Mouse (Mus musculus) embryonic facial prominence, embryonic 13.5 days (tissue): ENCODE measurements around the gene Casz1. TPM values are rescaled to one million over a fixed set of nuclear protein-coding genes. Genes with fewer than 3 reads are reported as not detected.

Experiments used
- ATAC-seq: fragments of 200-750 bp; cut with Nextera tagmentation; 2 replicates; pipeline ENCODE4 v1.8.0; 2017; ENCODE audit warnings: low read depth; ENCODE audit not compliant: insufficient number of reproducible peaks, insufficient read depth, low FRiP score, low TSS enrichment
- H3K27ac ChIP-seq: fragments of 300-500 bp; sonication (generic); 2 replicates; pipeline ENCODE4 v1.5.1; 2015; ENCODE audit warnings: moderate library complexity, mild to moderate bottlenecking, inconsistent platforms
- H3K27me3 ChIP-seq: fragments of 300-500 bp; sonication (generic); 2 replicates; pipeline ENCODE4 v1.6.1; 2015; ENCODE audit warnings: mild to moderate bottlenecking, inconsistent platforms
- H3K36me3 ChIP-seq: fragments of 300-500 bp; sonication (generic); 2 replicates; pipeline ENCODE4 v1.6.1; 2015; ENCODE audit warnings: mild to moderate bottlenecking, inconsistent platforms
- H3K4me1 ChIP-seq: fragments of 300-500 bp; sonication (generic); 2 replicates; pipeline ENCODE4 v1.6.1; 2015; ENCODE audit warnings: inconsistent platforms
- H3K4me2 ChIP-seq: fragments of 300-500 bp; sonication (generic); 2 replicates; pipeline ENCODE4 v1.6.1; 2015; ENCODE audit warnings: moderate library complexity, mild to moderate bottlenecking, inconsistent platforms
- H3K4me3 ChIP-seq: fragments of 300-500 bp; sonication (generic); 2 replicates; pipeline ENCODE4 v1.5.1; 2015; ENCODE audit warnings: mild to moderate bottlenecking, inconsistent platforms
- H3K9ac ChIP-seq: fragments of 300-500 bp; sonication (generic); 2 replicates; pipeline ENCODE4 v1.6.1; 2015; ENCODE audit warnings: mild to moderate bottlenecking, inconsistent platforms
- H3K9me3 ChIP-seq: fragments of 300-500 bp; sonication (generic); 2 replicates; pipeline ENCODE4 v1.6.1; 2016; ENCODE audit warnings: inconsistent platforms
- WGBS: fragments of 180-500 bp; shearing (Covaris S2); methylation state at CpG from one replicate; pipeline ENCODE4 v1.1.7; 2015; ENCODE audit warnings: mixed read lengths; 5-methylcytosine and 5-hydroxymethylcytosine counted together
- polyA plus RNA-seq: library from polyadenylated mRNA; unstranded; fragments of >200 nt; fragmentation: Nextera tagmentation; extraction: Ambion mirVana; gene quantifications from 2 replicates; pipeline ENCODE4 v1.2.1, GENCODE M21; 2015

The Casz1 gene
- 4.0 and 4.2 TPM in 2 replicates for polyA plus RNA-seq

DNA sequence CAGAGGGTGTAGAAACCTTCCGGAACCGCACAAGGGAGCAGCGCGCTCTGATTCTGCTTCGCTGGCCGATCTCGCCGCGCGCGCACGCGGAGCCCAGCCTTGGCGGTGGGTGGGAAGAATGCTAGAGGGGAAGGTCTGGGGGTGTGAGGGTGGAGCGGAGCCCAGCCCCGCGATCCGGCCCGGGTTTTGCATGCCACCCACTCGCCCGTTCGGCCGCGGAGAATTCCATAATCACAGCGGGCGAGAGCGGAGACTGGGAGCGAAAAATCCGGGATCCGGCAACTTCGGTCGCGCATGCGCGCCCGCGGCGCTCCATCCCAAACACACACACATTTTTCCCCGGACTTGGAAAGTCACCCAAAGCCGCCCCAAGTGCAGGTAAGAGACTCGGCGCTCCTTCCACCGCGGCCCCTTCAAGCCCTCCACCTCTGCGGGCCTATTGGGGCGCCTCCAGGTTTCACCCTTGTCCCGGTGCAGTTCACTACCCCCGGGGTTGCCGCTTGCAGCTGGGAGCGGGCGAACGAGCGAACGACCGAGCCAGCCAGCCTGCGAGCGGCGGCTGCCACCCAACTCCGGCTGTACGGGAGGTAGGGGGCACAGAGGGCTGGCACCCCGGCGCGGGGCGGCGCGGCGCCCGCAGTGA lies at the start of gene Casz1:
TSS of gene Casz1 (plus strand) at position 293 of the 643 bp plus-strand sequence.
- H3K27me3 ChIP-seq: peaks cover 91% of the 10 kb centered on the region

DNA sequence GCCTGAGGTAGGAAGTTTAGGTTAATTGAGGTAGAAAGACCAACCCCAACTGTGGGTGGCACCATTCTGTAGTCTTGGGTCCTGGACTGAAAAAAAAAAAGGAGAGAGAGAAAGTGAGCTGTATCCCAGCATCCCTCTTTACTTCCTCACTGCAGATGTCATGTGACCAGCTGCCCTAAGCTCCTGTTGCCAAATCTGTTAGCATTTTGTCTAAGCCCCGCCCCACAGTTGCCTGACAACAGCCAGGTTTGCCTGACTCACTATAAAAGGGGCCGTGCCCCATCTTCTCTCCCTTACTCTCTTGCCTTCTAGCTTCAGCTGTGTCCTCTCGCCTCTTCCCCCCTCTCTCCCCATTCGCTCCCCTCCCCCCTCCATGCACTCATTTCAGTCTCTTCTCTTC lies 45.4 kb upstream of the Casz1 start:
- 28% methylated on average over 4 of the region's 4 CpGs for WGBS
- Histone ChIP-seq H3K4me3 (no peak overlapping the region), H3K36me3 (no peaks in the 10 kb centered on the region), H3K4me1 (no peaks in the 10 kb centered on the region), H3K27me3 (no peaks in the 10 kb centered on the region), H3K9me3 (no peaks in the 10 kb centered on the region; the same call in 1 of the 2 replicates), H3K27ac (no peak overlapping the region), H3K4me2 (no peak overlapping the region), H3K9ac (no peak overlapping the region)
- no peak for ATAC-seq

More for the DNA sequence above, at the start of gene Casz1:
- Histone ChIP-seq H3K9me3 (no peaks in the 10 kb centered on the region), H3K4me1 (peaks cover 30% of the 10 kb centered on the region), H3K4me2 (peak within 1 kb of the TSS; percentile 99), H3K36me3 (no peaks in the 10 kb centered on the region), H3K4me3 (peak within 1 kb of the TSS; percentile 61), H3K27ac (no peak within 1 kb of the TSS), H3K9ac (peak within 1 kb of the TSS; percentile 72)
- peak; percentile 73 for ATAC-seq
- under 1% methylated on average over 68 of the region's 68 CpGs for WGBS

DNA sequence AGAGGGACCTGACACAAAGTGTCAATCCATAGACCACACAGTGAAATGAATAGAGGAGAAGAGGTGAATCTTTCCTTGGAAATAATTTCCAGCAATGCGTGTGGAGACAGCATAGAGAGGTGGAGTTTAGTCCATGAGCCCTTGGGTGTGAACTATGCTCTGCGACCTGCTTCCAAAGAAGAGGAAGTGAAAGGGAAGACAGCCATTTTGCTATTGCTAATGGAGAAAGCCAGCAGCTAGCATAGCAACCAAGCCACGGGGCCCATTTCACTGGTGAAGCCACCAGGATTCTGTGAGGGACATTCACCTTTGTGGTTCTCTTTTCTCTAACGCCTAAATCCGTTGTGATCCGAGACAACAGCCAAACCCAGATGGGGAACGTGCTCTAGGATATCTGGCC lies 44.1 kb upstream of the Casz1 start:
- no peaks in the 10 kb centered on the region for H3K36me3 ChIP-seq
- no peaks in the 10 kb centered on the region for H3K4me1 ChIP-seq
- 89% methylated on average over 7 of the region's 7 CpGs for WGBS
- no peak overlapping the region for H3K4me2 ChIP-seq
- H3K27ac ChIP-seq: no peak overlapping the region
- ATAC-seq: no peak
- no peak overlapping the region for H3K4me3 ChIP-seq
- H3K9ac ChIP-seq: no peak overlapping the region
- no peaks in the 10 kb centered on the region for H3K27me3 ChIP-seq
- no peaks in the 10 kb centered on the region; the same call in 1 of the 2 replicates for H3K9me3 ChIP-seq

DNA sequence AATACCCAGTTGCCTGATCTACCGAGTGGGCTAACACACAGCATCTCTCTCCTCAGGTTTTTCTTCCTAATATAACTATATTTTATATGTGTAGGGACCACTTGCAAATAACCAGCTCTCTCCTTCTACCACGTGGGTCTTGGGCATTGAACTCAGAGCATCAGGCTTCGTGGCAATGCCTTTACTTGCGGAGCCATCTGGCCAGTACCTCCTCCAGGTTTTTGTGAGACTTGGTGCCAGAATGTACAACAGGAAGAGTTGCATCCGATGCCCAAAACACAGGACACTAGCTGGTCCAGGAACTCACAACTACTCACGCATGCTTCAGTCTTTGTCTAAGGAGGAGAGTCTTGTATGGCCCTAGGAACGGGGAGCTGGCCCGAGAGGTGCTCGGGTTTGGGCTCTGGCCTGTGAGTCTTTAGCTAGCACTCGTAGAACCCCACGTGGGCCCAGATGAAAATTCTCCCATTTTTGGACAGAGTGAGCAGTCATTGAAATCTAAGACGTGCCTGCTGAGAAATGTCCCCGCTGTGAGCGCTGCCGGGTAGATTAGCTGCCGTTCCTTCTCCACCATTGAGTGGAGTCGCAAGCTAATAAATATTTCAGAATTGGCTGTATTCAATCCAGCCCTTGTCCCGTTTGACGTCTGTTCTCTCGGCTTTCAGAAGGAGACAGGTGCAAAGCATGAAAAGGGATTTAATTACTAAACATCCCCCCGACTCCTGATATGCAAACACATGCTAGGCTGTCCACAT lies 38.0 kb upstream of the Casz1 start:
- Histone ChIP-seq H3K4me2 (no peak overlapping the region), H3K9me3 (no peaks in the 10 kb centered on the region), H3K36me3 (no peaks in the 10 kb centered on the region), H3K4me3 (no peak overlapping the region), H3K27me3 (peaks cover 31% of the 10 kb centered on the region), H3K9ac (no peak overlapping the region), H3K27ac (no peak overlapping the region), H3K4me1 (peaks cover 12% of the 10 kb centered on the region)
- 57% methylated on average over 21 of the region's 21 CpGs for WGBS
- no peak for ATAC-seq

DNA sequence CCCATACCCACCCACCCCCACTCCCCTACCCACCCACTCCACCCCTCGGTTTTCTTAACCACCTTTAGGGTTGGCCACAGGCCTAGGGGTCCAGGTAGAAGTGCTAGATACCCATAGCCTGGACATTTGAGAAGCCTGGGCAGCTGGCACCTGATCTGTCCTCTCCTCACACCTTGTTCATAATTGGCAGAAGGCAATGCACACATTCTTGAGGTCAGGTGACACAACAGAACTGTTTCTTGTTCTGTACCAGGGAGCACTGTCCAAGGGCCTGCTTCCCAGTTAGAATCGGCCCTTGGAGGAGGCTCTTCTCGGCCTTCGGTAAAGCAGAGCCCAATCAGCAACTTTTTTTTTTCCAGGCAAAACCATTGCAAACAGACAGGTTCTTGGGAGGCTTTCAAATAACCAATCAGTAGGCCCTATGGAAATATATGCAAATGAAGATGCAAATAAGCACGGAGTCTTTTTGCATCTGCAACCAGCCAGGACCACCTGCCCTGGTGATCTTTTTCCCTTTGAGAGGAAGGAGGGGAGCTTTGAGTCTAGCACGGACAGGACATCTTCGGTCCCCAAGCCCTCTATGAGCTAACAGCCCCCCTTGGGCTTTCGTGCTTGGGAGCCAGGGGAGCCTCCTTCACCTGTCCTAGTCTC lies 36.4 kb upstream of the Casz1 start:
- Histone ChIP-seq H3K4me1 (peaks cover 21% of the 10 kb centered on the region), H3K4me2 (no peak overlapping the region), H3K27me3 (peaks cover 47% of the 10 kb centered on the region), H3K27ac (no peak overlapping the region), H3K4me3 (no peak overlapping the region), H3K9me3 (no peaks in the 10 kb centered on the region), H3K9ac (no peak overlapping the region), H3K36me3 (no peaks in the 10 kb centered on the region)
- 42% methylated on average over 8 of the region's 8 CpGs for WGBS
- ATAC-seq: no peak

DNA sequence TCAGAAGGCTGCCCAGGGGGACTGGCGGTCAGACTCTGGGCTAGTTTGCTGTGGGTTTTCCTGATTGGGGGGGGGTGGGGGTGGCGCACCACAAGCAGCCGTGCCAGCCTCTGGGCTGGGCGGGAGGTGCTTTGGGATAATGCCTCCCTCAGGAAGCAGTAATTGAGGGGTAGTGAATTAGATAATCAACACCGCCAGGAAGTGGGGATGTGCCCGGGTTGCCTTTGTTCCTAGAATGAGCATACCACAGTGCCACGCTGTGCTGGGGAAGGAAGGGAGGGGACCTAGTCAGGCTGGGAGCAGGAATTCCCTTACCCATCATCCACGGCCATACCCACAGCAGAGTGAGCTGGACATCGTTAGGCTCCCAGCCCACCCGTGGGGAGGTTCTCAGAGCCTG lies 35.6 kb upstream of the Casz1 start:
- WGBS: 62% methylated on average over 10 of the region's 10 CpGs
- H3K36me3 ChIP-seq: no peaks in the 10 kb centered on the region
- no peak overlapping the region for H3K4me2 ChIP-seq
- ATAC-seq: no peak
- H3K9me3 ChIP-seq: no peaks in the 10 kb centered on the region
- no peak overlapping the region for H3K27ac ChIP-seq
- peaks cover 21% of the 10 kb centered on the region for H3K4me1 ChIP-seq
- H3K4me3 ChIP-seq: no peak overlapping the region
- peaks cover 55% of the 10 kb centered on the region for H3K27me3 ChIP-seq
- H3K9ac ChIP-seq: no peak overlapping the region

DNA sequence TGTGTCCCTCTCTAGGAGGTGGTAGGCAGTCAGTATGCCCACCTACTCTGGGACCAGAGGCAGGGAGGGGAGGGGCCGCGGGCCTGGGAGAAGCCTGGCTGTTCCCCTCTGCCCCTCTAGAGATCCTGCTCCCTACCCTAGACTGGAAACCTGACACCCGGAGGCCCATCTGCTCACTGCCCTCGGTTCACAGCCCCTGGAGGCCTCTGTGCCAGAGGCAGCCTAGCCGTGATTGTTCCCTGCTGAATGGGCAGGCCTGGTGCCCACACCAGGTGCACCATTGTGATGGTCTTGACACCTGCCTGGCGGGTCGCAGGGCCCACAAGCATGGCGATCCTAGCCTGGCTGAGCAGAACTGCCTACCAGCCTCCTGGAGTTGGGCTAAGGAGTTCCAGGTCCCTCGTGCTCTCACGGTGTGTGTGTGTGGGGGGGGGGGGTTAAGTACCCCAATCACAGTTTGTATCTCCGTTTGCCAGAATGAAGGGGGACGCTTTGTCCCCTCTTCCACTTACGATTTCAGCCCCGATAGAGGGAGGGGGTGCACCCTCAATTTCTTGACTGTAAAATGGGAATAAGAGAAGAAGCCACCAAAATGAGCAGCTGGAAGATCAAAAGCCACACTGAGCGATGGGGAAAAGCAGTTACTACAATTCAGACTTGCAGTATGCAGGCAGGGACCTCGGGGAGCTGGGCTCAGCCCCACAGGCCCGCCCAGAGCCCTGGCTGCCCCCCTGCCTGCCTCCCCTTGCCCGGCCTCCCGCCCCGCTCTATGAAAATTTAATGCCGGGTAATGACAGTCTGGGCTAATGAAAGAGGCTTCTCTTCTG lies 33.4 kb upstream of the Casz1 start:
- 0 out of 2 replicates have a peak overlapping the region, but pooled peaks have one; percentile 7 for H3K9ac ChIP-seq
- H3K27ac ChIP-seq: no peak overlapping the region
- no peaks in the 10 kb centered on the region for H3K36me3 ChIP-seq
- H3K9me3 ChIP-seq: no peaks in the 10 kb centered on the region
- ATAC-seq: no peak
- peak overlapping the region; percentile 26; the same call in 1 of the 2 replicates for H3K4me2 ChIP-seq
- WGBS: 1% methylated on average over 21 of the region's 21 CpGs
- H3K4me1 ChIP-seq: peaks cover 26% of the 10 kb centered on the region
- H3K27me3 ChIP-seq: peaks cover 70% of the 10 kb centered on the region
- H3K4me3 ChIP-seq: 0 out of 2 replicates have a peak overlapping the region, but pooled peaks have one; percentile 12

DNA sequence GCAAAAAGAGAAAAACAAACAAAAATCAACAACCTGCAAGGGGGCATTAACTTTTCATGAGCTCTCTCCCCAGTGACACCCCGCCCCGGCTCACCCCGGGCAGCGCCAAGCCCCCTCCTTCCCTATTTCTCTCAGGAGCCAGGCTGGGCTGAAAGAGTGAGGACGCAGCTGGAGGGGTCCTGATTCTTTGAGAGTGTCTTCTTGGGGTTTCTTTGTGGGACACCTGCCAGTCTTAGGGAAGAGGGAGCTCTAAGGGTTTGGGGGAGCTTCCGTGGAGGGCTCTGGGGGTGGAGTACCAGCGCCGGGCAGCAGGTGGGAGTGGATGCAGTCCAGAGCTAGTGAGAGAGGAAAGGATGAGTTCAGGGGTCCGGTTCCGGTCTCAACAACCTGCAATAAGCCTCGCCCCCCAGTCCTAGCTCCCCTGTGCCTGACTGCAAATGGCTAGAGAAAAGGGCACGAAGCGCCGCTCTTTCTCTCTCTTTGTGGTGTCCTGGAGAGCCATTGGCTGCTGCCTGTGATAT lies 32.8 kb upstream of the Casz1 start:
- Histone ChIP-seq H3K36me3 (no peaks in the 10 kb centered on the region), H3K9ac (no peak overlapping the region), H3K27ac (no peak overlapping the region), H3K4me3 (peak overlapping the region; percentile 12; the same call in 1 of the 2 replicates), H3K4me1 (peaks cover 27% of the 10 kb centered on the region), H3K27me3 (peaks cover 69% of the 10 kb centered on the region), H3K9me3 (no peaks in the 10 kb centered on the region), H3K4me2 (peak overlapping the region; percentile 26; the same call in 1 of the 2 replicates)
- WGBS: 3% methylated on average over 14 of the region's 14 CpGs
- no peak for ATAC-seq

DNA sequence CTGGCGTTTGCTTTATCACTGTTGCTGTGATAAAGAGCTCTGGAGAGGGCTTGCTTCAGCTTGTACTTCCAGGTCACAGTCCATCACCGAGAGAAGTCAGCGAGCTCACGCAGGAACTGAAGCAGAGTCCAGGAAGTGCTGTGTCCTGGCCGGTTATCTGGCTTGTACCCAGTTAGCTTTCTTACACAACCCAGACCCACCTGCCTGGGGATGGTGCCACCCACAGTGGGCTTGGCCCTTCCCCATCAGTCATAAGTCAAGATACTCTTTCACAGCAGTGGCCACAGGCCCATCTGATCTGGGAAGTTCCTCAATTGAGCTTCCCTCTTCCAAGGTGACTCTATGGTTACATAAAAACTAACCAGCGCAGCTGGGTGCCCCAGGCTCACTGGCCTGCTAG lies 31.6 kb upstream of the Casz1 start:
- Histone ChIP-seq H3K27ac (no peak overlapping the region), H3K9me3 (no peaks in the 10 kb centered on the region), H3K36me3 (no peaks in the 10 kb centered on the region), H3K4me3 (no peak overlapping the region), H3K9ac (no peak overlapping the region), H3K4me1 (peaks cover 27% of the 10 kb centered on the region), H3K27me3 (peaks cover 70% of the 10 kb centered on the region), H3K4me2 (no peak overlapping the region)
- ATAC-seq: no peak
- 75% methylated on average over 6 of the region's 6 CpGs for WGBS

DNA sequence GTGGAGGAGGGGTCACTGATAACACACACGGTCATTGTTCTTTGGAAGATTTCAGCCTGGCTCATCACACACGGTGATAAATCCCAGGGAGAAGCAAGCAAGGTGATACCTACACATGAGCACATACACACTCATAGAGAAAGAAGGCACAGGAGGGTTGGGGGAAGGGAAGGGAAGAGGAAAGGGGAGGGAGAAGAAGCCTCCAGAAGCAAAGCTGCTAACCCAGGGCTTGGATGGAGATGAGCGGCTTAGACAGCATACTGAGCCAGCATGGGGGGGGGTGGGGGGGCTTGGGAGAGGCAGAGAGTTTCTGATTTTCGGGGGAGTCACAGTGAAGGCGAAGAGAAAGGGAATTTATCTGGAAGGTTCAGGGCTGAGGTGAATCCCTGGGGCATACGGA lies 30.2 kb upstream of the Casz1 start:
- Histone ChIP-seq H3K36me3 (no peaks in the 10 kb centered on the region), H3K27me3 (peaks cover 78% of the 10 kb centered on the region), H3K27ac (no peak overlapping the region), H3K9ac (no peak overlapping the region), H3K4me3 (no peak overlapping the region), H3K4me2 (no peak overlapping the region), H3K9me3 (no peaks in the 10 kb centered on the region), H3K4me1 (peaks cover 27% of the 10 kb centered on the region)
- no peak for ATAC-seq
- WGBS: 72% methylated on average over 6 of the region's 6 CpGs
